Mouse (Mus musculus): ENCODE measurements at regions not wholly inside any gene's neighbourhood (a gene's known extent, or its start where the extent isn't known, plus 50 kb on each side); places are given as distances from the start of the nearest gene placed in this dataset.

- no peak overlapping the region for H3K27ac ChIP-seq (ENCODE audit: insufficient read depth, low read depth, low read length)
- no peak overlapping the region for H3K4me3 ChIP-seq (ENCODE audit: insufficient read depth, low read length)
- no peak for TF ChIP-seq POLR2A (IDR thresholded peaks at IDR 0.05; ENCODE audit: borderline replicate concordance, low read depth, low read length)
- TF ChIP-seq CTCF (IDR thresholded peaks at IDR 0.05; ENCODE audit: low read depth, low read length) = no peak
- H3K4me1 ChIP-seq (ENCODE audit: control insufficient read depth, insufficient read depth, low read length) = no peaks in the 10 kb centered on the region
Measured at GRCm38 (mm10) chr14:98477416-98477815, 307.9 kb upstream of the Dach1 start.

GRCm38 (mm10) chr14:98471803-98472509, 302.4 kb upstream of the Dach1 start:
- TF ChIP-seq CTCF (IDR thresholded peaks at IDR 0.05; ENCODE audit: low read depth, low read length) (no peak), POLR2A (IDR thresholded peaks at IDR 0.05; ENCODE audit: borderline replicate concordance, low read depth, low read length) (no peak)
- Histone ChIP-seq H3K4me3 (ENCODE audit: insufficient read depth, low read length) (no peak overlapping the region), H3K4me1 (ENCODE audit: control insufficient read depth, insufficient read depth, low read length) (no peaks in the 10 kb centered on the region), H3K27ac (ENCODE audit: insufficient read depth, low read depth, low read length) (no peak overlapping the region)

DNA sequence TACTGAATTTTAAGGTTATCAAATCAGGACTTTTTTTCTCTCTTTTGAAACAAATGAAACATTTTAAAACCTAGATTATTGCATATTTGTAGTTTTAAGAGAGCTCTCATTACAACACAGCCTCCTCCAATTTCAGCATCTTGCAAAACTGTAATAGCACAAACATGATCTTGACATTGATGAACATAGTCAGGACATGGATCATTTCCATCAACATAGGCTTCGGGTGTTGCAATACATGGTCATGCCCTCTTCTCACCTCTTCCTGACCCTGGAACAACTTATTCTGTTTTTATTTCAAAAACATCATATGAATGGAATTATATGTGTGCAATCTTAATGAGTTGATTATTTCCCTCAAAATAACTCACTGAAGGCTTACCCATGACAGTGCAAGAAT, 284.9 kb upstream of the Dach1 start:
- Histone ChIP-seq H3K4me3 (ENCODE audit: insufficient read depth, low read length) (no peak overlapping the region), H3K27ac (ENCODE audit: insufficient read depth, low read depth, low read length) (no peak overlapping the region), H3K4me1 (ENCODE audit: control insufficient read depth, insufficient read depth, low read length) (no peaks in the 10 kb centered on the region)
- TF ChIP-seq POLR2A (IDR thresholded peaks at IDR 0.05; ENCODE audit: borderline replicate concordance, low read depth, low read length) (no peak), CTCF (IDR thresholded peaks at IDR 0.05; ENCODE audit: low read depth, low read length) (no peak)

- Histone ChIP-seq H3K27ac (ENCODE audit: insufficient read depth, low read depth, low read length) (no peak overlapping the region), H3K4me3 (ENCODE audit: insufficient read depth, low read length) (no peak overlapping the region), H3K4me1 (ENCODE audit: control insufficient read depth, insufficient read depth, low read length) (no peaks in the 10 kb centered on the region)
- TF ChIP-seq CTCF (IDR thresholded peaks at IDR 0.05; ENCODE audit: low read depth, low read length) = no peak
- TF ChIP-seq POLR2A (IDR thresholded peaks at IDR 0.05; ENCODE audit: borderline replicate concordance, low read depth, low read length) = no peak
Measured at GRCm38 (mm10) chr14:98452191-98452590, 282.6 kb upstream of the Dach1 start.

DNA sequence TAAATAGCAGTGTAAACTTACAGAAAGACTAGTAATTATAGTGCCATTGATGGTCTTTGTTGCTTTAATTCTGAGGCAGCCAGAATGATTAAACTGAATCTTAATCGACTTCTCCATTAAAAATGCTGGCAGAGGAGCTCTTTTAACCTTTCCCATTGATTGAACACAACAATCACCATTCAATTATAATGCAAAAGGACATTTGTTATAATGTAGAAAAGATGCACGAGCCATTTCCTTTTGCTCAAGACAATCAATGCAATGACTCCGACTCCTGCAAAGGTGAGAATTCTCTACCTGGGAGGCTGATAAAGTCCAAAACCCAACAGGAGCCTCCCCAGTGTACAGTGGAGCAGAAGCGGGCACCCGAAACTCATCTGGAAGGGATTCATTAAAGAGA, 280.0 kb upstream of the Dach1 start:
- TF ChIP-seq CTCF (IDR thresholded peaks at IDR 0.05; ENCODE audit: low read depth, low read length) (no peak), POLR2A (IDR thresholded peaks at IDR 0.05; ENCODE audit: borderline replicate concordance, low read depth, low read length) (no peak)

GRCm38 (mm10) chr14:98442411-98442810, 272.8 kb upstream of the Dach1 start:
- Histone ChIP-seq H3K4me3 (ENCODE audit: insufficient read depth, low read length) (no peak overlapping the region), H3K4me1 (ENCODE audit: control insufficient read depth, insufficient read depth, low read length) (no peaks in the 10 kb centered on the region), H3K27ac (ENCODE audit: insufficient read depth, low read depth, low read length) (no peak overlapping the region)
- TF ChIP-seq CTCF (IDR thresholded peaks at IDR 0.05; ENCODE audit: low read depth, low read length) = no peak
- TF ChIP-seq POLR2A (IDR thresholded peaks at IDR 0.05; ENCODE audit: borderline replicate concordance, low read depth, low read length) = no peak

More for the DNA sequence above, 280.0 kb upstream of the Dach1 start:
- Histone ChIP-seq H3K4me3 (ENCODE audit: insufficient read depth, low read length) (no peak overlapping the region), H3K27ac (ENCODE audit: insufficient read depth, low read depth, low read length) (no peak overlapping the region), H3K4me1 (ENCODE audit: control insufficient read depth, insufficient read depth, low read length) (no peaks in the 10 kb centered on the region)

- H3K4me1 ChIP-seq (ENCODE audit: control insufficient read depth, insufficient read depth, low read length) = no peaks in the 10 kb centered on the region
- no peak for TF ChIP-seq POLR2A (IDR thresholded peaks at IDR 0.05; ENCODE audit: borderline replicate concordance, low read depth, low read length)
- no peak for TF ChIP-seq CTCF (IDR thresholded peaks at IDR 0.05; ENCODE audit: low read depth, low read length)
- H3K27ac ChIP-seq (ENCODE audit: insufficient read depth, low read depth, low read length) = no peak overlapping the region
- no peak overlapping the region for H3K4me3 ChIP-seq (ENCODE audit: insufficient read depth, low read length)
Measured at GRCm38 (mm10) chr14:98441954-98442353, 272.4 kb upstream of the Dach1 start.

- Histone ChIP-seq H3K4me3 (ENCODE audit: insufficient read depth, low read length) (no peak overlapping the region), H3K4me1 (ENCODE audit: control insufficient read depth, insufficient read depth, low read length) (no peaks in the 10 kb centered on the region), H3K27ac (ENCODE audit: insufficient read depth, low read depth, low read length) (no peak overlapping the region)
- no peak for TF ChIP-seq CTCF (IDR thresholded peaks at IDR 0.05; ENCODE audit: low read depth, low read length)
- TF ChIP-seq POLR2A (IDR thresholded peaks at IDR 0.05; ENCODE audit: borderline replicate concordance, low read depth, low read length) = no peak
Measured at GRCm38 (mm10) chr14:98431959-98432358, 262.4 kb upstream of the Dach1 start.

DNA sequence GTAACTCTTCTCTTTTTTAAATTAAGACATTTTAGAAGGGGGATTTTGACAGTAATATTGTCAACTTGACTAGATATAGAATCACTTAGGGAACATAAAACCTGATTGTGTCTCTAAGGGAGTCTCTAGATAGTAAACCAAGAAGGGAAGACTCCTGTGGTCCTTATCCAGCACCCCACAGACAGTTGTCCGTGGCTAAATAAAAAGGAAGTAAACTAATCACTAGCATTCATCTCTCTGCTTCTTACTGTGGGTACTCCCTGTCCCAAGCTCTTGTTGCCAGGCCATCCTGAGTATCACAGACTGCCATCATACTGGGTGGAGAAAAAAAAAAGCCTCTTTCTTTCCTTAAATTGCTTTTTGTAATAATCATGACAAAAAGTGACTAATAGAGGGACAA, 248.2 kb upstream of the Dach1 start:
- Histone ChIP-seq H3K4me3 (ENCODE audit: insufficient read depth, low read length) (no peak overlapping the region), H3K4me1 (ENCODE audit: control insufficient read depth, insufficient read depth, low read length) (no peaks in the 10 kb centered on the region), H3K27ac (ENCODE audit: insufficient read depth, low read depth, low read length) (no peak overlapping the region)
- TF ChIP-seq CTCF (IDR thresholded peaks at IDR 0.05; ENCODE audit: low read depth, low read length) (no peak), POLR2A (IDR thresholded peaks at IDR 0.05; ENCODE audit: borderline replicate concordance, low read depth, low read length) (no peak)

DNA sequence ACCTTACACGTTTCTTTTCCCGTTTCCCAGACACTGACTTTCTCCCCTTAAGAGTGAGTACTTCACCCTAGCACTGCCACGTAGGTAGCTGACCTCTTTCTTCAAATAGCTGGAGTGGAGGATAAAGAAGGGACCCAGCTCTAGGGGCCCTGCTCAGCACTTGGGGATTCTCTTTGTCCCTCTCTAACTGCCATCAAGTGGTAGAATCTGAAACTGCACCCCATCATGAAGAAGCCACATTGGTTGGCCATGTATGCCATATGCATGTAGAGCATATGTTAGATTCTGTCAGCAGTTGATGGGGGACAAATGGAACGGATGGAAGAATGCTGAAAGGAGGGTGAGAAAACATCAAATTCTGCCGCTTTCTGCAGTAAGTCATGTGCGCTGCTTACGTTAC, 244.6 kb upstream of the Dach1 start:
- Histone ChIP-seq H3K4me3 (ENCODE audit: insufficient read depth, low read length) (no peak overlapping the region), H3K27ac (ENCODE audit: insufficient read depth, low read depth, low read length) (no peak overlapping the region), H3K4me1 (ENCODE audit: control insufficient read depth, insufficient read depth, low read length) (no peaks in the 10 kb centered on the region)
- TF ChIP-seq POLR2A (IDR thresholded peaks at IDR 0.05; ENCODE audit: borderline replicate concordance, low read depth, low read length) (no peak), CTCF (IDR thresholded peaks at IDR 0.05; ENCODE audit: low read depth, low read length) (no peak)

Data from bone marrow macrophage, adult 2 months (primary cell).